Mouse (Mus musculus): ENCODE measurements around the gene Dlx3.

- TF ChIP-seq CTCF (IDR thresholded peaks at IDR 0.05; ENCODE audit: control insufficient read depth, insufficient read depth, insufficient read length) (no peak), USF1 (IDR thresholded peaks at IDR 0.05; ENCODE audit: low read depth) (no peak), MYOD1 (IDR thresholded peaks at IDR 0.05; ENCODE audit: control insufficient read depth, insufficient read length, low read depth) (no peak), MAX (IDR thresholded peaks at IDR 0.05) (no peak)
Observed at GRCm38 (mm10) chr11:95070140-95071107, 49.5 kb upstream of the Dlx3 start.

Measured in C2C12 (cell line).